Mouse (Mus musculus): ENCODE data around the gene Tmem117. TPM values are rescaled to one million over a fixed set of nuclear protein-coding genes. Genes with fewer than 3 reads are reported as not detected.

The Tmem117 gene
- 10 to 100 TPM; 14.1 to 14.8 TPM for total RNA-seq (2021)

GRCm38 (mm10) chr15:94628830-94629601 is at the start of gene Tmem117:
TSS of gene Tmem117 (plus strand) at chr15:94629232.
- intact Hi-C loops (cut with DNase I): no loop called here
- DNase-seq: peak; percentile 44 to 46

GRCm38 (mm10) chr15:94582000-94582593 is 46.9 kb upstream of the Tmem117 start:
- intact Hi-C loops (cut with DNase I): no loop called here
- DNase-seq: no peak

- intact Hi-C loops (cut with DNase I): no loop called here
- no peak for DNase-seq
Measured at GRCm38 (mm10) chr15:94583153-94583552, 45.9 kb upstream of the Tmem117 start.

GRCm38 (mm10) chr15:94584738-94585137 is 44.3 kb upstream of the Tmem117 start:
- intact Hi-C loops (cut with DNase I): no loop called here
- no peak for DNase-seq

- intact Hi-C loops (cut with DNase I): no loop called here
- DNase-seq: no peak
Measured at GRCm38 (mm10) chr15:94587826-94588715, 41.0 kb upstream of the Tmem117 start.

GRCm38 (mm10) chr15:94589219-94590075 is 39.6 kb upstream of the Tmem117 start, which contains the start of gene Twf1:
TSS of gene Twf1 (minus strand) at chr15:94589889.
- peak; percentile 98 to 99 for DNase-seq
- intact Hi-C loops (cut with DNase I): loop anchor here (5.0 kb wide), 1 partner anchor 47 kb away; the partner anchor contains the start of genes Irak4 and Pus7l

GRCm38 (mm10) chr15:94590083-94590482 is 38.9 kb upstream of the Tmem117 start:
- no peak for DNase-seq
- intact Hi-C loops (cut with DNase I): loop anchor here (5.0 kb wide), 1 partner anchor 48 kb away; the partner anchor contains the start of genes Irak4 and Pus7l

- intact Hi-C loops (cut with DNase I): loop anchor here (5.0 kb wide), 1 partner anchor 49 kb away; the partner anchor contains the start of genes Irak4 and Pus7l
- DNase-seq: no peak
Measured at GRCm38 (mm10) chr15:94591356-94591755, 37.7 kb upstream of the Tmem117 start.

- intact Hi-C loops (cut with DNase I): loop anchor here (5.0 kb wide), 1 partner anchor 51 kb away; the partner anchor contains the start of genes Irak4 and Pus7l
- DNase-seq: no peak
Measured at GRCm38 (mm10) chr15:94593586-94593985, 35.4 kb upstream of the Tmem117 start.

- intact Hi-C loops (cut with DNase I): loop anchor here (5.0 kb wide), 1 partner anchor 62 kb away; no protein-coding TSS in a partner anchor
- DNase-seq: no peak
Measured at GRCm38 (mm10) chr15:94600145-94600707, 28.8 kb upstream of the Tmem117 start.

GRCm38 (mm10) chr15:94601339-94601738 is 27.7 kb upstream of the Tmem117 start:
- intact Hi-C loops (cut with DNase I): loop anchor here (1.0 to 5.0 kb wide), 2 partner anchors 44 to 61 kb away; no protein-coding TSS in a partner anchor
- DNase-seq: peak; percentile 34 to 68

GRCm38 (mm10) chr15:94602441-94602840 is 26.6 kb upstream of the Tmem117 start:
- no peak for DNase-seq
- intact Hi-C loops (cut with DNase I): loop anchor here (5.0 kb wide), 1 partner anchor 60 kb away; no protein-coding TSS in a partner anchor

GRCm38 (mm10) chr15:94607768-94608167 is 21.3 kb upstream of the Tmem117 start:
- intact Hi-C loops (cut with DNase I): no loop called here
- DNase-seq: no peak

GRCm38 (mm10) chr15:94616036-94616435 is 13.0 kb upstream of the Tmem117 start:
- intact Hi-C loops (cut with DNase I): no loop called here
- DNase-seq: no peak

GRCm38 (mm10) chr15:94620909-94621308 is 8.1 kb upstream of the Tmem117 start:
- DNase-seq: no peak
- intact Hi-C loops (cut with DNase I): no loop called here

GRCm38 (mm10) chr15:94628463-94628829 is 586 bp upstream of the Tmem117 start:
- DNase-seq: no peak
- intact Hi-C loops (cut with DNase I): no loop called here

- no peak for DNase-seq
- intact Hi-C loops (cut with DNase I): no loop called here
Measured at GRCm38 (mm10) chr15:94630553-94630952, 1.5 kb downstream of the Tmem117 start.

GRCm38 (mm10) chr15:94634524-94634923 is 5.5 kb downstream of the Tmem117 start:
- no peak for DNase-seq
- intact Hi-C loops (cut with DNase I): no loop called here

GRCm38 (mm10) chr15:94638207-94638606 is 9.2 kb downstream of the Tmem117 start:
- intact Hi-C loops (cut with DNase I): no loop called here
- DNase-seq: no peak

All from heart, postnatal 36 days (tissue).